8 mouse cellular contexts compared by ENCODE assay signal in genomic region chr9:30426882-30427632, GRCm38 (mm10). TPM values are rescaled to one million over a fixed set of nuclear protein-coding genes. Genes with fewer than 3 reads are reported as not detected.
DNase-seq lines count a peak whose midpoint lies in the region; ATAC-seq and TF ChIP-seq lines count a peak whose summit lies in the region.

Gene Snx19, plus strand, starts transcription at chr9:30427108.

- H3K4me2 ChIP-seq in hindbrain, postnatal 0 days (ENCODE audit: low read depth, low read length): peak within 1 kb of the TSS; percentile 80

- peak; percentile 67 for DNase-seq in WW6 (ENCODE audit: low read depth, low spot score)
- peak; percentile 95 to 98 for DNase-seq in cerebellum, postnatal 4 days (ENCODE audit: low spot score in 2 of 2)
- DNase-seq in gastrocnemius, adult 2 months: peak; percentile 96
- DNase-seq in hindbrain, postnatal 0 days (ENCODE audit: low spot score): peak; percentile 93
- peak; percentile 93 to 96 for DNase-seq in left cerebral cortex, adult 2 months (ENCODE audit: extremely low spot score in 1 of 2, low spot score in 2 of 2)
- peak; percentile 90 to 95 for DNase-seq in right cerebral cortex, adult 2 months (ENCODE audit: low spot score in 2 of 2)
- DNase-seq in urinary bladder, postnatal 14 days (ENCODE audit: low spot score): peak; percentile 94

- peaks cover 28% of the 10 kb centered on the region for H3K4me1 ChIP-seq in hindbrain, postnatal 0 days (ENCODE audit: insufficient read depth, low read length)

- no peak; the same call in 1 of the 2 replicates for TF ChIP-seq CTCF in gastrocnemius, adult 2 months (IDR thresholded peaks at IDR 0.05)
- peak; percentile 88 for TF ChIP-seq CTCF in hindbrain, postnatal 0 days (IDR thresholded peaks at IDR 0.05; ENCODE audit: low read depth)
- peak; percentile 100 for TF ChIP-seq CTCF in left cerebral cortex, adult 2 months (IDR thresholded peaks at IDR 0.05)

- H3K27me3 ChIP-seq in hindbrain, postnatal 0 days (ENCODE audit: insufficient read depth, low read length): no peaks in the 10 kb centered on the region

- H3K27ac ChIP-seq in gastrocnemius, adult 2 months: peak within 1 kb of the TSS; percentile 92
- H3K27ac ChIP-seq in hindbrain, postnatal 0 days: peak within 1 kb of the TSS; percentile 60; the same call in 1 of the 2 replicates
- H3K27ac ChIP-seq in left cerebral cortex, adult 2 months: peak within 1 kb of the TSS; percentile 83

- H3K9ac ChIP-seq in hindbrain, postnatal 0 days (replicated peaks; ENCODE audit: low read length): peak within 1 kb of the TSS; percentile 74

- peak; percentile 96 for ATAC-seq in hindbrain, postnatal 0 days
- peak; percentile 99 for ATAC-seq in megakaryocyte, adult 5-6 weeks (ENCODE audit: poor library complexity, severe bottlenecking)

- H3K9me3 ChIP-seq in hindbrain, postnatal 0 days (ENCODE audit: low read length): no peaks in the 10 kb centered on the region

- intact Hi-C loops in gastrocnemius, adult 2 months (cut with DNase I): loop anchor here (10.0 kb wide), 1 partner anchor 762 kb away; no protein-coding TSS in a partner anchor
- intact Hi-C loops in left cerebral cortex, adult 2 months (cut with DNase I): no loop called here

- H3K36me3 ChIP-seq in hindbrain, postnatal 0 days (ENCODE audit: insufficient read depth, low read length): 0 out of 2 replicates have a peak, but pooled peaks cover 1% of the 10 kb centered on the region

- H3K4me3 ChIP-seq in gastrocnemius, adult 2 months: peak within 1 kb of the TSS; percentile 96
- peak within 1 kb of the TSS; percentile 64 for H3K4me3 ChIP-seq in hindbrain, postnatal 0 days (ENCODE audit: low read length)
- H3K4me3 ChIP-seq in left cerebral cortex, adult 2 months: peak within 1 kb of the TSS; percentile 62

- 3% methylated on average over 53 of the region's 53 CpGs for WGBS in hindbrain, postnatal 0 days

RNA-seq across cellular contexts. Expression of gene Snx19, which starts in this region (rescaled TPM):
- total RNA-seq in gastrocnemius, adult 2 months (2021): 10 to 100 TPM; 20.9 to 22.7 TPM
- total RNA-seq in hindbrain, postnatal 0 days (2014; rRNA removed): 28.6 and 30.8 TPM in 2 replicates
- 18.1 and 18.4 TPM in 2 replicates for polyA plus RNA-seq in hindbrain, postnatal 0 days (2015; fragmentation: Nextera tagmentation; extraction: Ambion mirVana)
- total RNA-seq in left cerebral cortex, adult 2 months (2021): 10 to 100 TPM; 45.5 to 46.9 TPM
- 8.2 and 10.4 TPM in 2 replicates for total RNA-seq in megakaryocyte, adult 5-6 weeks (2015)
- 10.8 and 11.3 TPM in 2 replicates for total RNA-seq in megakaryocyte, adult 5-6 weeks (2017)

Comparison
In these comparisons a context has a peak if more than half of its experiments do, and no peak if none do; other contexts are left out.
1. Peak in every context shown above with its lines: DNase-seq, ATAC-seq, H3K4me3 ChIP-seq and H3K27ac ChIP-seq.